Mouse (Mus musculus) heart, embryonic 11.5 days (tissue): ENCODE measurements at regions not wholly inside any gene's neighbourhood (a gene's known extent, or its start where the extent isn't known, plus 50 kb on each side); places are given as distances from the start of the nearest gene placed in this dataset.

ENCODE experiments used
- ATAC-seq: fragments of 200-750 bp; cut with Nextera tagmentation; replicated peaks from 2 replicates; pipeline ENCODE4 v1.8.0; 2017; ENCODE audit warnings: moderate library complexity; ENCODE audit not compliant: insufficient number of reproducible peaks, low FRiP score, low TSS enrichment
- H3K27ac ChIP-seq: fragments of 300-500 bp; sonication (generic); 2 replicates; pipeline ENCODE4 v1.5.1; 2014; ENCODE audit warnings: mild to moderate bottlenecking, low read depth, low read length
- H3K27me3 ChIP-seq: fragments of 300-500 bp; sonication (generic); 2 replicates; pipeline ENCODE4 v1.6.1; 2014; ENCODE audit warnings: mild to moderate bottlenecking, low read length, mixed read lengths; ENCODE audit not compliant: control insufficient read depth, insufficient read depth
- H3K36me3 ChIP-seq: fragments of 300-500 bp; sonication (generic); 2 replicates; pipeline ENCODE4 v1.6.1; 2014; ENCODE audit warnings: mild to moderate bottlenecking, low read length, moderate library complexity, mixed read lengths; ENCODE audit not compliant: control insufficient read depth, insufficient read depth
- H3K4me1 ChIP-seq: fragments of 300-500 bp; sonication (generic); 2 replicates; pipeline ENCODE4 v1.6.1; 2014; ENCODE audit warnings: low read length; ENCODE audit not compliant: control insufficient read depth, insufficient read depth
- H3K4me2 ChIP-seq: fragments of 300-500 bp; sonication (generic); 2 replicates; pipeline ENCODE4 v1.6.1; 2014; ENCODE audit warnings: mild to moderate bottlenecking, moderate library complexity
- H3K4me3 ChIP-seq: fragments of 300-500 bp; sonication (generic); 2 replicates; pipeline ENCODE4 v1.5.1; 2014; ENCODE audit warnings: low read depth, low read length
- H3K9ac ChIP-seq: fragments of 300-500 bp; sonication (generic); 2 replicates; pipeline ENCODE4 v1.6.1; 2014; ENCODE audit warnings: mild to moderate bottlenecking, low read depth, low read length, moderate library complexity
- H3K9me3 ChIP-seq: fragments of 300-500 bp; sonication (generic); replicated peaks from 2 replicates; pipeline ENCODE4 v1.6.1; 2016; ENCODE audit warnings: low read length; ENCODE audit not compliant: control insufficient read depth
- WGBS: fragments of 180-500 bp; shearing (Covaris S2); extraction: QIAGEN DNeasy Blood & Tissue Kit; methylation state at CpG from one replicate; pipeline ENCODE4 v1.1.7; 2014; ENCODE audit not compliant: insufficient replicate concordance; 5-methylcytosine and 5-hydroxymethylcytosine counted together

- Histone ChIP-seq H3K27ac (no peak overlapping the region), H3K4me3 (no peak overlapping the region), H3K4me2 (no peak overlapping the region), H3K9me3 (no peaks in the 10 kb centered on the region), H3K9ac (no peak overlapping the region), H3K36me3 (no peaks in the 10 kb centered on the region), H3K27me3 (peaks cover 63% of the 10 kb centered on the region), H3K4me1 (peaks cover 10% of the 10 kb centered on the region)
- 55% methylated on average over 6 of the region's 6 CpGs for WGBS
- no peak for ATAC-seq
These were observed 50.3 kb upstream of the Kras start for GRCm38 (mm10) chr6:145300266-145300858.
